Mouse (Mus musculus) regulatory T cell (primary cell): Measurements from ENCODE around the gene Ube2a.

Experiments
- in situ Hi-C: fragments of 300-600 bp; cut with MboI, MseI; formaldehyde crosslinking; loops from one replicate; pipeline ENCODE4 v1.15.1; 2025; ENCODE audit warnings: high pct_unique_total_duplicates

Gene Ube2a

DNA sequence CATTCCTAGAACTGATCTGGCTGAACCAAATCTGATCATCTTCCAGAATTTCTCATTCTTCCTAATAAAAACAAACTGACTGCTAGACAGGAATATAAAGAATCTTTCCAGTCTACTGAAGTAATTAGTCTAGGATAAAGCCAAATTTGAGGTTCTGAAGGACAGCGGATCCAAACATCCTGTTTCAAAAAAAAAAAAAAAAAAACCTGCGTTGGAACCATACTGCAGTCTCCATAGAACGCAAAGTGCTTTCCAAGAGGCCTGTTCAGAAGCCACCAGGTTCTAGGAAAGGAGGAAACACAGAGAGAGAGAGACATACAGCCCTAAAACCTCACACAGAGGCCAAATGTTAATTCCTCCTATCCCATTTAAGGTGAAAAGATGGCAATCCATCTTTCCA lies 28.0 kb downstream of the Ube2a start:
- in situ Hi-C loops: no loop called here

DNA sequence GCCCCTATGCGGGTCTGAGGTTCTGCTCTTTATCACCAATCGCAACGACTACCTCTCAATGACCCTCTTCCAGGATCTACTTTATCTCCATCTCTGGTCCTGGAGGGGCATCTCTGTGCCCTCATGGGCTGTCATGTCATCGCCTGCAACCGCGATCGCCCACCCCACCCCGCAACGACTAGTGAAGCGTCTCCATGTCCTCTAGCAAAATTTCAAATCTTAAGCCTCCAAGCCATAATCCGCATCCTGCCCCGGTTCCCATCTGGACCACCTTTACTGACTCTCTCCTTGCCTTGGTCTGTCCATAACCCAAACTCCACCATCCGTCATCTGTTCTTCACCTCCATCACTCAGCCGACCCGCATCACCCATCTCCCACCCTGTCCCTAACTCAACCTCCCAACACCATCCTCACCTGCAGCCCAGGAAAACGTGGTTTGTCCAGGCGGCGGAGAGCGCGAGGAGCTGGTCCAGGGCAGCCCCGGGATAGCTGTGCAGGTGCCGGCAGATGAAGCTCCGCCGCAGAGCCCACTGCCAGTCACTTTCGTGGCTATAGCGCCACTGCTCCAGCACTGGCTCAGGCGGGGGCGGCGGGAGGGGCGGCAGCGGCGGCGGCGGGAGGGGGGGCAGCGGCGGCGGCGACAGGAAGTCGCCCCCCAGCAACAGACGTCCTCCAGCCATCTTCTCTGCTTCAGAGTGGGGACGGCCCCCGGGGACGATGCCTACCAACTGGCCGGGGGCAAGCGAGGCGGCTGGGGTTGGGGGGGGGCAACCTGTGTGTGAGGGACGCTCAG lies 28.8 kb downstream of the Ube2a start, which contains the start of gene Nkrf:
Nkrf (minus strand) TSS at position 579 of the 794 bp plus-strand sequence.
- in situ Hi-C loops: no loop called here

DNA sequence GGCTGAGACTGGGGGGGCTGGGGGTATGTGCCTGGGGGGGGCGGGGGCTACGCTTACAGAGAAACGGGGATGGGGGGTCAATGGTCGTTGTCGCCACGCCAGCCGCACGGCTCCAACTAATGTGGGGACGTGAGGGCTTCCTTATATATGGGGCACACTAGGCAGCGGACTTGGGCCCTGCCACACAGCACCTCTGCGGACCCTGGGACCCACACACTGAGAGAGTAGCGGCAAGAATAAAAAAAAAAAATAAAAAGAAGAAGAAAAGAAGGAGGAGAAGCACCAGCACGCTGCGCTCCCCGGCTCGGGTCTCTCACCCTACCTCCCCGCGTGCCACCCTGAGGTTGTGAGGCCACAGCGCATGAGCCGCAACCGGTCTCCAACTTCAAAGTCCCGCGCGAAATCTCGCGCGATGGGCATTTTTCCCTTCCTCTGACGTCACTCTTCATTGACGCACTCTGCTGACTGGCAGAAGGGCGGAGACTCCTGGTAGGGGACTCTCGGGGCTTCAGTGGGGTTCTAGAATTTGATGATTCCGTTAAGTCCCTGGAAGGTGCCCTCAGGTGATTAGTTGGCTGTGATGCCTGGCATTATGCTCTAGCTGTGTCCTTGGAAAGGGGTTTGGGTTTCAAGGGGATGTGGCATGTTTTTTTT lies 29.5 kb downstream of the Ube2a start:
- in situ Hi-C loops: no loop called here

DNA sequence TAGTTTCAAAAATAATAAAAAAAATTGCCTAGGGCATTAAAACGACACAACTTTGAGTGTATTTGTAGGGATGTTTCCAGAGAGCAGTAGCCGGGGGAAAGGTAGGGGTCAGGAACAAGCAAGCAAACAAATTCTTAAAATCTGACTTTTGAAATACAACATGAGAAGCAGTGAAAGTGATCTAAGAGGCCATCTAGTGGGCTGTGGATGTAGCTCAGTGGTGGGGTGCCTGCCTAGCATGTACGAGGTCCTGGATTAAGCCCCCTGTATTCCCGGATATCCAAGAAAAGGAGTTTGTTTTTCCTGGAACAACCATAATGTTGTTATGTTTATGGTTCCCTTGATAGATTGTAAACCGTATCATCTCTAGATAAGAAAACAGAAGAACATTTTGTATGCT lies 32.8 kb downstream of the Ube2a start:
- in situ Hi-C loops: no loop called here

DNA sequence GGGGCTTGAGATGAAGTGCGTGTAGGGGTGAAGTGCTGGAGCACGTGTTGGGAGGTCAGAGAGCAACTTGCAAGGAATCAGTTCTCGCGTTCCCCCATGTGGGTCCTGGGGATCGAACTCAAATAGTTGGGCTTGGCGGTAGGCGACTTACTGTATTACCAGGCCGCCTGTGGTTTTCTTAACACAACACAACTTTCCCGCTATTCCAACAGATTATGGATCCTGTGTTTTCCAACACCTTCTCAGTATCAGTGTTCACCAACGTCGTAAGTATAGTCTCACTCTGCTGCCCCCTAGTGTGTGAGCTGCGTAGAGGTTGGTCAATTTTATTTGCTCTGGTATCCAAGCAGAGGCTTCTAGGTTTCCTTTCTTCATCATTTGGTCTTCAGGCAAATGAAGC lies 37.6 kb downstream of the Ube2a start:
- in situ Hi-C loops: no loop called here

DNA sequence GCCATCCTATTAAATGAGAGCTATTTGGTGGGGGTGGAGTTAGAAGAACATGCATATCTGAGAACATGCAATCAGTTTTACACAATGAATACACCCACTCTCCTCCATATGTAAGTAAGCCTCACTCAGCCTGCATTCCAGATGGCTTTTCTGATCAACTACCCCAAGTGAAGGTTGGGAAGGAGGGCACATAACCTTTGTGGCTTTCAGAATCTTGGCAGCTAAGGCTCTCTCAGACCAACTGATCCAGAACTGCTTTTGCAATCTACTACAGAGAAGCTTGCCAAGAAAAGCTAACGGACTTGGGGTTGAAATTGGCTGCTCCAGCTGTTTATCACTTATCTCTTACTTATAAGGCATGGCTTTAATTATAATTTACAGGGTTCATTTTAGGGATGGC lies 44.0 kb downstream of the Ube2a start:
- in situ Hi-C loops: no loop called here

DNA sequence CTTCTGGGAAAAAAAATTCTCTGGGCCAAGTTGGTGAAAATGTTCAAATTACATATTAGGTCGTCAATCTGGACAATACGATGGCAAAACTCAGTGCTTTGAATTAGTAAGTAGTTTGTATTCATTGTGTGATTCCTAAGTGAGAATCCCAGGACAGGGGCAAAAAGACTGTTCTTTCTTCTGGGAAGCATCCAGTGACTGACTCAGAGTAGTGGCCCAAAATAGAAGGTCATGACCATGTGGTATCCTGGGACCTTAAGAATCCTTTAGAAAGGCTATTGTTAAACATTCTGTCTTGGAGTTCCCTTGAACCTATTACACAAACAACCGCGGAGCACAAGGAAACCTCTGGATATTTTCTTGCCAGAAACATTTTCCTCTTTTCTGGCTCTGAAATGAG lies 47.6 kb downstream of the Ube2a start:
- in situ Hi-C loops: no loop called here

DNA sequence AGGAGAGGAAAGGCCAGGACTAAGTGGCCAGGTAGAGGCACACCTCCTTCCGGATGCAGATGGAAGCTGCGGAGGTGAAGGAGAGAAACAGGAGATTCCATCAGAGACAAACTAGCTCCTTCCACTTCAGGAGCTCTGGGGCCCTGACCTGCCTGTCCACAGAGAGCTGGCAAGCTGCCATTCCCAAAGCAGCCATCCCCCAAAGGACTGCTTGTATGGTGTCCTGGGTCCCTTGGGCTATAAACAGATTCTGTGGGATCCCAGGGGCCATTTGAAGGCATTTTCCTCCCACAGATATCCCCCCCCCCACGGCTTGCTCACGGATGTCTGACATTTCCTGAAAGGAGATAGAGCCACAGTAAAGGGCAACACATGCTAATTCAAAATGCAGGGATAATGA lies 55.1 kb downstream of the Ube2a start:
- in situ Hi-C loops: loop anchor here (5.0 kb wide), 2 partner anchors 34 to 94 kb away; no protein-coding TSS in a partner anchor

DNA sequence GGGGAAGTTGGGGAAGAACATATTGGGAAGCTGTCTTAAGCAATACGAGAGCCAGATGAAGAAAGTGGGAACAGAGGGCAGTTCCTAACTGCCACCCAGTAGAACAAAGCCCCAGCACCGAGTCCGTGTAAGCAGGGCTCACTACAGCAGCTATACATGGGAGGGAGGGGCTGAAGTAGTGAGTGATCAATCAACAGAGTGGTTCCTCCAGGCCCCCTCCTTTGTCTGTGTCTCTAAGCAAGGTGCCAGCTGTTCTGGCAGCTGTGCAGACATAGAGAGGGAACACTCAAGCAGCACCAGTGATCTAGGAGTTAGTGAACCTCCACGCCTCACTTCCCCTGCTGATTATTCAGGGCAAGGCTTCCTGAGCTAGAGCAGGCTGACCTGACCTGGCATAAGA lies 56.0 kb downstream of the Ube2a start:
- in situ Hi-C loops: loop anchor here (5.0 kb wide), 2 partner anchors 33 to 93 kb away; no protein-coding TSS in a partner anchor

DNA sequence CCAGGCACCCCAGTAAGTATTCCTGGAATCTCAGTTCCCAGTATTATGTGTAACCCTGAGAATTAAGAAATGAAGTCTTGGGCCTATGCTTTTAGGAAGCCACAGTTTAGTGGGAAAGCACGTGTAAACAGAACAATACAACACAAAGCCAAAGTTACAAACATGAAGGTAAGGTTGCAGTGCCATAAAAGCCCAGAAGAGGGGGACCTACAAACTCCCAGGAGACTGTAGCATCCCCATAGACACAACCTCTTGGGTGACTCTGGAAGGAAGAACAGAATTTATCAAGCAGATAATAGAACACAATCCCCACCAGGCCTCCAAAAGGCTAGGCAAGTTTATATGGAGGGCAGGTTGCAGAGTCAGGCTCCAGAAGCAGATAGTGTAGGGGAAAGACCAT lies 56.9 kb downstream of the Ube2a start:
- in situ Hi-C loops: no loop called here
